Mouse (Mus musculus) cerebellum, adult 2 months (tissue): ENCODE data around the gene A930033H14Rik. TPM values are rescaled to one million over a fixed set of nuclear protein-coding genes. Genes with fewer than 3 reads are reported as not detected.

ENCODE experiments used
- DNase-seq, 2 experiments: peaks; one replicate each; pipeline ENCODE4 v3.0.0; 2021
- H3K27ac ChIP-seq: fragments of 200-500 bp; 2 replicates; pipeline ENCODE4 v1.5.1; 2012; ENCODE audit warnings: low read length, control low read depth, inconsistent platforms; ENCODE audit not compliant: insufficient read depth
- H3K27me3 ChIP-seq: fragments of 200-500 bp; 2 replicates; pipeline ENCODE4 v1.6.1; 2012; ENCODE audit warnings: inconsistent platforms, mild to moderate bottlenecking, low read length, moderate library complexity; ENCODE audit not compliant: control insufficient read depth, insufficient read depth
- H3K4me1 ChIP-seq: fragments of 200-500 bp; 2 replicates; pipeline ENCODE4 v1.6.1; 2011; ENCODE audit warnings: low read length; ENCODE audit not compliant: control insufficient read depth, insufficient read depth
- H3K4me3 ChIP-seq: fragments of 200-500 bp; replicated peaks from 2 replicates; pipeline ENCODE3; 2011; ENCODE audit warnings: mild to moderate bottlenecking, low read depth, low read length, control low read depth; ENCODE audit not compliant: insufficient read depth
- CTCF ChIP-seq: fragments of 200-500 bp; IDR thresholded peaks from 2 replicates; pipeline ENCODE4 v1.5.1; 2011; ENCODE audit warnings: low read depth, mild to moderate bottlenecking, control low read depth, low read length, moderate library complexity, borderline replicate concordance; ENCODE audit not compliant: insufficient read depth
- POLR2A ChIP-seq: fragments of 200-500 bp; IDR thresholded peaks from 2 replicates; pipeline ENCODE4 v1.6.1; 2011; ENCODE audit warnings: low read length, control low read depth, borderline replicate concordance; ENCODE audit not compliant: insufficient read depth
- WGBS: fragments of 180-500 bp; shearing (Covaris S2); methylation state at CpG from one replicate; pipeline ENCODE4 v1.1.7; 2018; 5-methylcytosine and 5-hydroxymethylcytosine counted together
- polyA plus RNA-seq: library from polyadenylated mRNA; depleted of rRNA; stranded (reverse); fragments of >200 nt; gene quantifications from 2 replicates; pipeline ENCODE4 v1.2.3, GENCODE M21; 2012

Gene A930033H14Rik
- polyA plus RNA-seq, 1 experiment = 1.0 TPM

- Histone ChIP-seq H3K27me3 (no peaks in the 10 kb centered on the region), H3K4me3 (no peak overlapping the region), H3K27ac (no peak overlapping the region), H3K4me1 (no peaks in the 10 kb centered on the region)
- WGBS = 96% methylated on average over 5 of the region's 5 CpGs
- TF ChIP-seq POLR2A = no peak
- no peak for TF ChIP-seq CTCF
- DNase-seq = no peak
Observed at GRCm38 (mm10) chr10:69225471-69225870, 12.6 kb upstream of the A930033H14Rik start.

GRCm38 (mm10) chr10:69224276-69224675 lies 11.4 kb upstream of the A930033H14Rik start:
- WGBS = 46% methylated on average over 7 of the region's 7 CpGs
- no peak for TF ChIP-seq POLR2A
- TF ChIP-seq CTCF = no peak
- H3K27me3 ChIP-seq = no peaks in the 10 kb centered on the region
- H3K27ac ChIP-seq = no peak overlapping the region
- no peaks in the 10 kb centered on the region for H3K4me1 ChIP-seq
- no peak for DNase-seq
- H3K4me3 ChIP-seq = no peak overlapping the region

GRCm38 (mm10) chr10:69223232-69223631 lies 10.3 kb upstream of the A930033H14Rik start:
- no peak overlapping the region for H3K27ac ChIP-seq
- H3K4me1 ChIP-seq = no peaks in the 10 kb centered on the region
- TF ChIP-seq CTCF (no peak), POLR2A (no peak)
- H3K4me3 ChIP-seq = no peak overlapping the region
- 95% methylated on average over 4 of the region's 4 CpGs for WGBS
- no peak for DNase-seq
- H3K27me3 ChIP-seq = no peaks in the 10 kb centered on the region

GRCm38 (mm10) chr10:69221955-69222354 lies 9.1 kb upstream of the A930033H14Rik start:
- WGBS = 90% methylated on average over 3 of the region's 3 CpGs
- TF ChIP-seq POLR2A = no peak
- TF ChIP-seq CTCF = no peak
- Histone ChIP-seq H3K4me3 (no peak overlapping the region), H3K4me1 (no peaks in the 10 kb centered on the region), H3K27ac (no peak overlapping the region), H3K27me3 (no peaks in the 10 kb centered on the region)
- no peak for DNase-seq

- WGBS = 95% methylated on average over 9 of the region's 9 CpGs
- H3K27ac ChIP-seq = no peak overlapping the region
- H3K27me3 ChIP-seq = no peaks in the 10 kb centered on the region
- H3K4me3 ChIP-seq = no peak overlapping the region
- DNase-seq = no peak
- TF ChIP-seq POLR2A (no peak), CTCF (no peak)
- no peaks in the 10 kb centered on the region for H3K4me1 ChIP-seq
Observed at GRCm38 (mm10) chr10:69221148-69221547, 8.2 kb upstream of the A930033H14Rik start.

GRCm38 (mm10) chr10:69220296-69220695 lies 7.4 kb upstream of the A930033H14Rik start:
- Histone ChIP-seq H3K4me3 (no peak overlapping the region), H3K4me1 (no peaks in the 10 kb centered on the region), H3K27ac (no peak overlapping the region), H3K27me3 (no peaks in the 10 kb centered on the region)
- TF ChIP-seq CTCF (no peak), POLR2A (no peak)
- no peak for DNase-seq
- 66% methylated on average over 6 of the region's 6 CpGs for WGBS

GRCm38 (mm10) chr10:69219289-69219626 lies 6.4 kb upstream of the A930033H14Rik start:
- no peak for DNase-seq
- Histone ChIP-seq H3K27me3 (no peaks in the 10 kb centered on the region), H3K4me1 (no peaks in the 10 kb centered on the region), H3K4me3 (no peak overlapping the region), H3K27ac (no peak overlapping the region)
- TF ChIP-seq CTCF (no peak), POLR2A (no peak)
- WGBS = 93% methylated on average over 2 of the region's 2 CpGs

GRCm38 (mm10) chr10:69218458-69219288 lies 5.8 kb upstream of the A930033H14Rik start:
- H3K27me3 ChIP-seq = no peaks in the 10 kb centered on the region

More at GRCm38 (mm10) chr10:69218458-69219288, 5.8 kb upstream of the A930033H14Rik start:
- H3K27ac ChIP-seq = no peak overlapping the region
- no peak for DNase-seq
- H3K4me1 ChIP-seq = no peaks in the 10 kb centered on the region
- TF ChIP-seq CTCF (no peak), POLR2A (no peak)
- H3K4me3 ChIP-seq = no peak overlapping the region
- 93% methylated on average over 14 of the region's 14 CpGs for whole genome bisulfite sequencing
